Mouse (Mus musculus) brown adipose tissue, adult 24 weeks (tissue): ENCODE results near the gene Ogfod2. TPM values are rescaled to one million over a fixed set of nuclear protein-coding genes. Genes with fewer than 3 reads are reported as not detected.
A peak's percentile ranks its signal among the peaks of the same experiment; 100 is the strongest.

Experiments used
- H3K27ac ChIP-seq: fragments of 200-500 bp; replicated peaks from 2 replicates; pipeline ENCODE4 v1.5.1; 2012; ENCODE audit warnings: low read depth, mild to moderate bottlenecking, low read length
- H3K4me1 ChIP-seq: fragments of 200-500 bp; 2 replicates; pipeline ENCODE4 v1.6.1; 2012; ENCODE audit warnings: low read length, mixed read lengths; ENCODE audit not compliant: control insufficient read depth, insufficient read depth, insufficient read length
- H3K4me3 ChIP-seq: fragments of 200-500 bp; 2 replicates; pipeline ENCODE4 v1.5.1; 2012; ENCODE audit warnings: low read depth, mild to moderate bottlenecking, low read length, moderate library complexity; ENCODE audit not compliant: insufficient read depth
- polyA plus RNA-seq: library from polyadenylated mRNA; stranded (reverse); fragments of >200 nt; gene quantifications from 2 replicates; pipeline ENCODE4 v1.2.4, GENCODE M21; 2012; ENCODE audit not compliant: missing spikeins, insufficient read depth, insufficient read length

Ogfod2 gene
- polyA plus RNA-seq, 1 experiment: 20.5 TPM

GRCm38 (mm10) chr5:124085513-124085912 is 26.6 kb upstream of the Ogfod2 start:
- H3K4me1 ChIP-seq: no peaks in the 10 kb centered on the region
- H3K4me3 ChIP-seq: no peak overlapping the region
- no peak overlapping the region for H3K27ac ChIP-seq

GRCm38 (mm10) chr5:124086876-124087275 is 25.2 kb upstream of the Ogfod2 start:
- Histone ChIP-seq H3K4me1 (no peaks in the 10 kb centered on the region), H3K27ac (no peak overlapping the region), H3K4me3 (no peak overlapping the region)

GRCm38 (mm10) chr5:124089868-124090267 is 22.2 kb upstream of the Ogfod2 start:
- H3K27ac ChIP-seq: no peak overlapping the region
- no peak overlapping the region for H3K4me3 ChIP-seq

GRCm38 (mm10) chr5:124091951-124092406 is 20.1 kb upstream of the Ogfod2 start:
- Histone ChIP-seq H3K4me1 (no peaks in the 10 kb centered on the region; the same call in 1 of the 2 replicates), H3K27ac (no peak overlapping the region), H3K4me3 (no peak overlapping the region)

More at GRCm38 (mm10) chr5:124089868-124090267, 22.2 kb upstream of the Ogfod2 start:
- H3K4me1 ChIP-seq: no peaks in the 10 kb centered on the region; the same call in 1 of the 2 replicates

GRCm38 (mm10) chr5:124093120-124093794 is 18.8 kb upstream of the Ogfod2 start:
- no peak overlapping the region for H3K27ac ChIP-seq
- H3K4me3 ChIP-seq: no peak overlapping the region
- no peaks in the 10 kb centered on the region; the same call in 1 of the 2 replicates for H3K4me1 ChIP-seq

GRCm38 (mm10) chr5:124093852-124094604 is 18.1 kb upstream of the Ogfod2 start:
- H3K4me1 ChIP-seq: no peaks in the 10 kb centered on the region; the same call in 1 of the 2 replicates
- peak overlapping the region; percentile 0; the same call in 1 of the 2 replicates for H3K4me3 ChIP-seq
- no peak overlapping the region for H3K27ac ChIP-seq

- peak overlapping the region; percentile 56 for H3K27ac ChIP-seq
- H3K4me3 ChIP-seq: peak overlapping the region; percentile 75
- H3K4me1 ChIP-seq: no peaks in the 10 kb centered on the region; the same call in 1 of the 2 replicates
Measured at GRCm38 (mm10) chr5:124095077-124095581, 17.0 kb upstream of the Ogfod2 start.

GRCm38 (mm10) chr5:124095596-124096232 is 16.4 kb upstream of the Ogfod2 start, which contains the start of gene Abcb9:
Gene Abcb9, minus strand, starts transcription at chr5:124095798.
- Histone ChIP-seq H3K27ac (peak within 1 kb of the TSS; percentile 56), H3K4me3 (peak within 1 kb of the TSS; percentile 75), H3K4me1 (no peaks in the 10 kb centered on the region; the same call in 1 of the 2 replicates)

- Histone ChIP-seq H3K27ac (no peak overlapping the region), H3K4me3 (no peak overlapping the region), H3K4me1 (no peaks in the 10 kb centered on the region)
Measured at GRCm38 (mm10) chr5:124098923-124099322, 13.2 kb upstream of the Ogfod2 start.

- H3K4me3 ChIP-seq: no peak overlapping the region
- no peaks in the 10 kb centered on the region for H3K4me1 ChIP-seq
Measured at GRCm38 (mm10) chr5:124100128-124101044, 11.7 kb upstream of the Ogfod2 start.

GRCm38 (mm10) chr5:124102326-124102725 is 9.8 kb upstream of the Ogfod2 start:
- H3K4me3 ChIP-seq: no peak overlapping the region
- no peak overlapping the region for H3K27ac ChIP-seq
- H3K4me1 ChIP-seq: no peaks in the 10 kb centered on the region

More at GRCm38 (mm10) chr5:124100128-124101044, 11.7 kb upstream of the Ogfod2 start:
- H3K27ac ChIP-seq: no peak overlapping the region

- no peak overlapping the region for H3K27ac ChIP-seq
- H3K4me1 ChIP-seq: no peaks in the 10 kb centered on the region
- no peak overlapping the region for H3K4me3 ChIP-seq
Measured at GRCm38 (mm10) chr5:124103020-124103419, 9.1 kb upstream of the Ogfod2 start.

GRCm38 (mm10) chr5:124103552-124103951 is 8.5 kb upstream of the Ogfod2 start:
- Histone ChIP-seq H3K4me3 (no peak overlapping the region), H3K4me1 (no peaks in the 10 kb centered on the region), H3K27ac (no peak overlapping the region)
